ENCODE assay signal across 7 mouse cellular contexts in genomic region chr6:119341409-119341808, GRCm38 (mm10). TPM values are rescaled to one million over a fixed set of nuclear protein-coding genes. Genes with fewer than 3 reads are reported as not detected.
DNase-seq lines count a peak whose midpoint lies in the region; ATAC-seq lines count a peak whose summit lies in the region.

No protein-coding gene starts in this region.

- H3K4me3 ChIP-seq in hindbrain, embryonic 14.5 days (replicated peaks; ENCODE audit: low read length): no peak overlapping the region
- H3K4me3 ChIP-seq in midbrain, embryonic 12.5 days: no peak overlapping the region

- no peak overlapping the region for H3K27ac ChIP-seq in hindbrain, embryonic 14.5 days
- H3K27ac ChIP-seq in midbrain, embryonic 12.5 days (replicated peaks): no peak overlapping the region

- peak; percentile 43 for DNase-seq in layer of hippocampus, adult 11-12 months (ENCODE audit: low spot score)
- no peak for DNase-seq in layer of hippocampus, adult 8-10 months (ENCODE audit: low spot score in 2 of 2)
- peak; percentile 47 to 61 for DNase-seq in cerebellum, postnatal 14 days
- DNase-seq in hindbrain, embryonic 14.5 days (ENCODE audit: low spot score): peak; percentile 77
- no peak for DNase-seq in c-Kit-positive CD71-positive TER-119-positive erythroid progenitor cells, embryonic 14.5 days (ENCODE audit: low spot score)
- DNase-seq in layer of hippocampus, adult 9-10 months (ENCODE audit: low spot score): no peak

- H3K9ac ChIP-seq in hindbrain, embryonic 14.5 days: no peak overlapping the region
- H3K9ac ChIP-seq in midbrain, embryonic 12.5 days (replicated peaks): no peak overlapping the region

- H3K27me3 ChIP-seq in hindbrain, embryonic 14.5 days (ENCODE audit: control insufficient read depth, insufficient read depth, low read length): no peaks in the 10 kb centered on the region
- H3K27me3 ChIP-seq in midbrain, embryonic 12.5 days: 0 out of 2 replicates have a peak, but pooled peaks cover under 1% of the 10 kb centered on the region

- H3K4me2 ChIP-seq in hindbrain, embryonic 14.5 days (replicated peaks): no peak overlapping the region
- H3K4me2 ChIP-seq in midbrain, embryonic 12.5 days (replicated peaks): no peak overlapping the region

- no peaks in the 10 kb centered on the region for H3K36me3 ChIP-seq in hindbrain, embryonic 14.5 days (replicated peaks; ENCODE audit: control insufficient read depth, insufficient read depth)
- no peaks in the 10 kb centered on the region for H3K36me3 ChIP-seq in midbrain, embryonic 12.5 days

- no peaks in the 10 kb centered on the region for H3K4me1 ChIP-seq in hindbrain, embryonic 14.5 days (replicated peaks; ENCODE audit: control insufficient read depth, insufficient read depth, low read length)
- H3K4me1 ChIP-seq in midbrain, embryonic 12.5 days: peaks cover 9% of the 10 kb centered on the region

- peak; percentile 89 for ATAC-seq in hindbrain, embryonic 14.5 days (ENCODE audit: low FRiP score)
- ATAC-seq in midbrain, embryonic 12.5 days (ENCODE audit: low FRiP score, low read depth): peak; percentile 83

- no peaks in the 10 kb centered on the region for H3K9me3 ChIP-seq in hindbrain, embryonic 14.5 days (ENCODE audit: control insufficient read depth, low read length)
- H3K9me3 ChIP-seq in midbrain, embryonic 12.5 days: no peaks in the 10 kb centered on the region

RNA-seq across cellular contexts. Expression of gene Lrtm2, which starts 10.8 kb away (rescaled TPM):
- 10 to 100 TPM; 43.7 to 47.6 (median 45.5) TPM for total RNA-seq in layer of hippocampus, adult 8-10 months (2022)
- 7.8 and 13.2 TPM in 2 replicates for polyA plus RNA-seq in hindbrain, embryonic 14.5 days (2014; fragmentation: Nextera tagmentation; extraction: Ambion mirVana)
- polyA plus RNA-seq in midbrain, embryonic 12.5 days (2016; fragmentation: Nextera tagmentation; extraction: Ambion mirVana): 0.54 and 0.60 TPM in 2 replicates

Comparison
In these comparisons a context has a peak if more than half of its experiments do, and no peak if none do; other contexts are left out.
1. DNase-seq: peak in layer of hippocampus, adult 11-12 months (single experiment), cerebellum, postnatal 14 days (2 of 2) and hindbrain, embryonic 14.5 days (single experiment); none in layer of hippocampus, adult 8-10 months (0 of 2), c-Kit-positive CD71-positive TER-119-positive erythroid progenitor cells, embryonic 14.5 days (single experiment) and layer of hippocampus, adult 9-10 months (single experiment).